Mouse (Mus musculus) megakaryocyte, adult 5-6 weeks (primary cell): ENCODE results near the gene 4930596D02Rik. TPM values are rescaled to one million over a fixed set of nuclear protein-coding genes. Genes with fewer than 3 reads are reported as not detected.

Experiments used
- ATAC-seq: 2 replicates; pipeline ENCODE4 v1.8.0; 2016; ENCODE audit warnings: mild to moderate bottlenecking, inconsistent platforms; ENCODE audit not compliant: poor library complexity, severe bottlenecking
- total RNA-seq, 2 experiments: library from RNA; stranded (forward) in 1 of 2; stranded (reverse) in 1 of 2; fragments of 153-499, 151-499 nt in 1 of 2; fragments of 221-1000, 200-1000 nt in 1 of 2; gene quantifications; 2 replicates each; pipeline versions ENCODE4 v1.2.3 to v1.2.4; 2015 to 2017

4930596D02Rik gene
- total RNA-seq (2015) (not detected in 2 replicates), total RNA-seq (2017) (not detected in 2 replicates)

- no peak for ATAC-seq
Observed at GRCm38 (mm10) chr14:35811878-35812277, at the start of gene 4930596D02Rik. Gene 4930596D02Rik (minus strand): TSS chr14:35811978.

- no peak for ATAC-seq
Observed at GRCm38 (mm10) chr14:35853254-35853653, 41.5 kb upstream of the 4930596D02Rik start.

GRCm38 (mm10) chr14:35845271-35845670 lies 33.5 kb upstream of the 4930596D02Rik start:
- no peak for ATAC-seq

- ATAC-seq = no peak
Observed at GRCm38 (mm10) chr14:35842111-35842721, 30.4 kb upstream of the 4930596D02Rik start.

GRCm38 (mm10) chr14:35792656-35793213 lies 19.0 kb downstream of the 4930596D02Rik start:
- no peak for ATAC-seq

- ATAC-seq = no peak
Observed at GRCm38 (mm10) chr14:35780033-35780432, 31.7 kb downstream of the 4930596D02Rik start.

- no peak for ATAC-seq
Observed at GRCm38 (mm10) chr14:35773306-35773705, 38.5 kb downstream of the 4930596D02Rik start.
